In the genomic region with DNA sequence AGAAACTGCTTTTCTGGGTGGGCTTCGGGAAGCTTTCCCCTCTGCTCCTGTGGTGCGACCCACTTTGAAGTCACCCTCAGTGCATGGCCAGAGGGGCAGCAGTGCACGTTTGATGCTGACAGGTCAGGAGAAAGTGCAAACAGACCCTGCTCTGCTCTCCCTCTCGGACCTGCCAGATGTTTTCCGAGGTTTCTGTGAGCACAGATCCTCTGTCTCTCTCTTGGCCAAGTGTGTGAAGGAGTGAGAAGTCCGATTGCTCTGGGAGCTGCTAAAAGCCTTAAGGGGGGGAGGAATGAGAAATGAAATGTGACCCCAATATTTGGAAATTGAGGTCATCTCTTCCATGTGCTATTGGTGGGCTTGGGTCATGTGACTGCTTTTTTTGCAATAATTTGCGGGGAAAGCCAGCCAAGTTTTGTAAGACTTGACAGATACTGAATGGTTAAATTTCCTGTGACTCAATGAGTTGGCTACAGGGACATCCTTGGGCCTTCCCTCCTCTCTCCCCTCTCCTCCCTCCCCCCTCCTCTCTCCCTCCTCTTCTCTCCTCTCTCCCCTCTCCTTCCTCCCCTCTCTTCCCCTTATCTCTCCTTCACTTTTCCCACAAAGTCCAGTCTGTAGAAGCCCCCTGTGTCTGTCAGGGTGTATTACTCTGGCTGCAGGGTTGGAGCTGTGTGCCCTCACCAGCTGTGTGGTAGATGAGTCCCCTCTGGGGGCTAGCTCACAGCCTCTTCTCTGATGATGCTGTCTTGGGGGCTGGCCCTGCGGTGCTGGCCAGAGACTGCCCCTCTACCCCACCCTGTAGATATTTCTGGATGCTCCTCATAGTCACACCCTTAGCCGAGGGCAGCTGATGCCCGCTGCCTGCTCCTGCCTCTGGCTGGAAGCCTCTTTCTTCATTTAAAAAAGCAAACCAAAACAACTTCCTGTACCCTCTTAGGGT, we compare ENCODE assay signal across 8 mouse cellular contexts. TPM values are rescaled to one million over a fixed set of nuclear protein-coding genes. Genes with fewer than 3 reads are reported as not detected.
A peak's percentile ranks its signal among the peaks of the same experiment; 100 is the strongest.
DNase-seq lines count a peak whose midpoint lies in the region; ATAC-seq lines count a peak whose summit lies in the region.

No protein-coding gene starts in this region.

- peak; percentile 93 for DNase-seq in 3T3-L1 (ENCODE audit: low read depth, low spot score)
- DNase-seq in embryo, embryonic 10.5 days (ENCODE audit: low spot score), result peak; percentile 51
- no peak for DNase-seq in right cerebral cortex, postnatal 14 days
- no peak for DNase-seq in left cerebral cortex, adult 18-20 months (ENCODE audit: low spot score in 2 of 2)
- DNase-seq in right cerebral cortex, adult 18-20 months, result no peak

- H3K4me1 ChIP-seq in heart, embryonic 11.5 days (ENCODE audit: control insufficient read depth, insufficient read depth, low read length), result peaks cover 36% of the 10 kb centered on the region
- H3K4me1 ChIP-seq in kidney, embryonic 16.5 days (ENCODE audit: insufficient read depth, low read length), result peaks cover 41% of the 10 kb centered on the region

- no peaks in the 10 kb centered on the region for H3K36me3 ChIP-seq in heart, embryonic 11.5 days (ENCODE audit: control insufficient read depth, insufficient read depth, low read length)
- no peaks in the 10 kb centered on the region for H3K36me3 ChIP-seq in kidney, embryonic 16.5 days (ENCODE audit: insufficient read depth, low read length)

- H3K27me3 ChIP-seq in heart, embryonic 11.5 days (ENCODE audit: control insufficient read depth, insufficient read depth, low read length), result no peaks in the 10 kb centered on the region; the same call in 1 of the 2 replicates
- peaks cover 6% of the 10 kb centered on the region; the same call in 1 of the 2 replicates for H3K27me3 ChIP-seq in kidney, embryonic 16.5 days (ENCODE audit: insufficient read depth, low read length)

- 0 out of 2 replicates have a peak overlapping the region, but pooled peaks have one; percentile 80 for H3K9ac ChIP-seq in heart, embryonic 11.5 days (ENCODE audit: low read depth, low read length)
- peak overlapping the region; percentile 72 for H3K9ac ChIP-seq in kidney, embryonic 16.5 days (replicated peaks; ENCODE audit: low read length)

- 11% methylated on average over 10 of the region's 10 CpGs for WGBS in heart, embryonic 11.5 days (ENCODE audit: insufficient replicate concordance)
- 21% methylated on average over 10 of the region's 10 CpGs for WGBS in kidney, embryonic 16.5 days

- ATAC-seq in heart, embryonic 11.5 days (replicated peaks; ENCODE audit: insufficient number of reproducible peaks, low FRiP score, low TSS enrichment), result no peak
- no peak for ATAC-seq in kidney, embryonic 16.5 days (ENCODE audit: low FRiP score, low TSS enrichment)
- peak; percentile 50 for ATAC-seq in megakaryocyte progenitor cell, adult 5-6 weeks (replicated peaks; ENCODE audit: poor library complexity)

- H3K4me3 ChIP-seq in heart, embryonic 11.5 days (ENCODE audit: low read depth, low read length), result peak overlapping the region; percentile 50
- peak overlapping the region; percentile 57 for H3K4me3 ChIP-seq in kidney, embryonic 16.5 days (ENCODE audit: low read length)

- H3K4me2 ChIP-seq in heart, embryonic 11.5 days, result peak overlapping the region; percentile 78
- peak overlapping the region; percentile 94 for H3K4me2 ChIP-seq in kidney, embryonic 16.5 days (replicated peaks; ENCODE audit: low read depth, low read length)

- H3K27ac ChIP-seq in heart, embryonic 11.5 days (ENCODE audit: low read depth, low read length), result 0 out of 2 replicates have a peak overlapping the region, but pooled peaks have one; percentile 7
- H3K27ac ChIP-seq in kidney, embryonic 16.5 days (ENCODE audit: low read length), result peak overlapping the region; percentile 75; the same call in 1 of the 2 replicates

- H3K9me3 ChIP-seq in heart, embryonic 11.5 days (replicated peaks; ENCODE audit: control insufficient read depth, low read length), result no peaks in the 10 kb centered on the region
- no peaks in the 10 kb centered on the region for H3K9me3 ChIP-seq in kidney, embryonic 16.5 days (ENCODE audit: low read length)

RNA-seq across cellular contexts. Expression of a gene that starts 2.6 kb away (rescaled TPM):
- polyA plus RNA-seq in heart, embryonic 11.5 days (2014; fragmentation: Nextera tagmentation; extraction: Ambion mirVana), result 38.7 and 38.8 TPM in 2 replicates
- 50.1 and 55.8 TPM in 2 replicates for polyA plus RNA-seq in kidney, embryonic 16.5 days (2015; fragmentation: Nextera tagmentation; extraction: Ambion mirVana)
- total RNA-seq in megakaryocyte progenitor cell, adult 5-6 weeks (2015), result 2.4 and 2.5 TPM in 2 replicates
- 0.58 and 1.0 TPM in 2 replicates for total RNA-seq in megakaryocyte progenitor cell, adult 5-6 weeks (2017)
- total RNA-seq in left cerebral cortex, adult 18-20 months (2021), result 1 to 10 TPM; 7.3 to 8.7 TPM

Comparison
In these comparisons a context has a peak if more than half of its experiments do, and no peak if none do; other contexts are left out.
1. DNase-seq: peak in 3T3-L1 (single experiment) and embryo, embryonic 10.5 days (single experiment); none in right cerebral cortex, postnatal 14 days (single experiment), left cerebral cortex, adult 18-20 months (0 of 2) and right cerebral cortex, adult 18-20 months (single experiment).